ENCODE assay signal across 12 mouse cellular contexts in genomic region chr3:118991793-118992192, GRCm38 (mm10).
DNase-seq lines count a peak whose midpoint lies in the region; ATAC-seq and TF ChIP-seq lines count a peak whose summit lies in the region.
"Had no signal": no experiment of that assay in that cellular context is flagged by ENCODE, and none has a peak within 500 bp of the region (broad histone marks: within the 10 kb centered on the region; RNA-seq: fewer than 3 reads in every experiment).

No protein-coding gene starts in this region.

- H3K4me3 ChIP-seq in hindbrain, postnatal 0 days (ENCODE audit: low read length) = no peak overlapping the region
- H3K4me3 ChIP-seq in hindbrain, embryonic 10.5 days = no peak overlapping the region
- H3K4me3 ChIP-seq in midbrain, embryonic 14.5 days (replicated peaks; ENCODE audit: low read depth, low read length) = no peak overlapping the region
- no peak overlapping the region for H3K4me3 ChIP-seq in midbrain, embryonic 16.5 days (ENCODE audit: low read depth, low read length)
- H3K4me3 ChIP-seq: heart, embryonic 12.5 days; hindbrain, embryonic 13.5 days; limb, embryonic 15.5 days had no signal

- no peaks in the 10 kb centered on the region for H3K9me3 ChIP-seq in hindbrain, postnatal 0 days (ENCODE audit: low read length)
- H3K9me3 ChIP-seq in hindbrain, embryonic 10.5 days = no peaks in the 10 kb centered on the region
- no peaks in the 10 kb centered on the region for H3K9me3 ChIP-seq in midbrain, embryonic 14.5 days (ENCODE audit: control insufficient read depth, low read length)
- no peaks in the 10 kb centered on the region for H3K9me3 ChIP-seq in midbrain, embryonic 16.5 days (replicated peaks; ENCODE audit: control insufficient read depth, low read length, poor library complexity, severe bottlenecking)
- H3K9me3 ChIP-seq: heart, embryonic 12.5 days; hindbrain, embryonic 13.5 days; limb, embryonic 15.5 days had no signal

- no peak overlapping the region for H3K9ac ChIP-seq in hindbrain, postnatal 0 days (replicated peaks; ENCODE audit: low read length)
- H3K9ac ChIP-seq in midbrain, embryonic 14.5 days (replicated peaks; ENCODE audit: low read length) = no peak overlapping the region
- H3K9ac ChIP-seq in midbrain, embryonic 16.5 days (ENCODE audit: low read depth, low read length) = no peak overlapping the region
- H3K9ac ChIP-seq: heart, embryonic 12.5 days; hindbrain, embryonic 13.5 days; limb, embryonic 15.5 days had no signal

- no peak overlapping the region for H3K4me2 ChIP-seq in hindbrain, postnatal 0 days (ENCODE audit: low read depth, low read length)
- H3K4me2 ChIP-seq in midbrain, embryonic 14.5 days (ENCODE audit: low read length) = no peak overlapping the region
- H3K4me2 ChIP-seq in midbrain, embryonic 16.5 days (ENCODE audit: low read length) = no peak overlapping the region
- H3K4me2 ChIP-seq: heart, embryonic 12.5 days; hindbrain, embryonic 13.5 days; limb, embryonic 15.5 days had no signal

- 78% methylated on average over 4 of the region's 4 CpGs for WGBS in hindbrain, postnatal 0 days
- 85% methylated on average over 4 of the region's 4 CpGs for WGBS in hindbrain, embryonic 10.5 days
- 84% methylated on average over 4 of the region's 4 CpGs for WGBS in midbrain, embryonic 14.5 days
- WGBS in midbrain, embryonic 16.5 days = 88% methylated on average over 4 of the region's 4 CpGs

- H3K27me3 ChIP-seq in hindbrain, postnatal 0 days (ENCODE audit: insufficient read depth, low read length) = no peaks in the 10 kb centered on the region
- no peaks in the 10 kb centered on the region for H3K27me3 ChIP-seq in hindbrain, embryonic 10.5 days (ENCODE audit: insufficient read depth, poor library complexity, severe bottlenecking)
- no peaks in the 10 kb centered on the region for H3K27me3 ChIP-seq in midbrain, embryonic 14.5 days (ENCODE audit: control insufficient read depth, insufficient read depth, low read length)
- H3K27me3 ChIP-seq in midbrain, embryonic 16.5 days (ENCODE audit: control insufficient read depth, insufficient read depth, low read depth, low read length) = no peaks in the 10 kb centered on the region
- H3K27me3 ChIP-seq: heart, embryonic 12.5 days; hindbrain, embryonic 13.5 days; limb, embryonic 15.5 days had no signal

- ATAC-seq in hindbrain, postnatal 0 days = no peak
- no peak for ATAC-seq in midbrain, embryonic 14.5 days (ENCODE audit: low FRiP score, low TSS enrichment)
- no peak for ATAC-seq in midbrain, embryonic 16.5 days

- H3K27ac ChIP-seq in hindbrain, postnatal 0 days = no peak overlapping the region
- H3K27ac ChIP-seq in hindbrain, embryonic 10.5 days = no peak overlapping the region
- no peak overlapping the region for H3K27ac ChIP-seq in midbrain, embryonic 14.5 days (replicated peaks; ENCODE audit: low read depth, low read length)
- H3K27ac ChIP-seq in midbrain, embryonic 16.5 days (ENCODE audit: low read length) = no peak overlapping the region
- H3K27ac ChIP-seq: hindbrain, embryonic 13.5 days; limb, embryonic 15.5 days had no signal

- no peaks in the 10 kb centered on the region for H3K4me1 ChIP-seq in hindbrain, postnatal 0 days (ENCODE audit: insufficient read depth, low read length)
- no peaks in the 10 kb centered on the region for H3K4me1 ChIP-seq in hindbrain, embryonic 10.5 days (replicated peaks)
- H3K4me1 ChIP-seq in midbrain, embryonic 14.5 days (ENCODE audit: control insufficient read depth, insufficient read depth, low read length) = no peaks in the 10 kb centered on the region
- H3K4me1 ChIP-seq in midbrain, embryonic 16.5 days (ENCODE audit: control insufficient read depth, insufficient read depth, low read length) = no peaks in the 10 kb centered on the region
- H3K4me1 ChIP-seq: heart, embryonic 12.5 days; hindbrain, embryonic 13.5 days; limb, embryonic 15.5 days had no signal

- H3K36me3 ChIP-seq in hindbrain, postnatal 0 days (ENCODE audit: insufficient read depth, low read length) = no peaks in the 10 kb centered on the region
- no peaks in the 10 kb centered on the region for H3K36me3 ChIP-seq in hindbrain, embryonic 10.5 days
- H3K36me3 ChIP-seq in midbrain, embryonic 14.5 days (ENCODE audit: control insufficient read depth, insufficient read depth, low read length) = no peaks in the 10 kb centered on the region
- no peaks in the 10 kb centered on the region for H3K36me3 ChIP-seq in midbrain, embryonic 16.5 days (ENCODE audit: control insufficient read depth, insufficient read depth, low read length)
- H3K36me3 ChIP-seq: heart, embryonic 12.5 days; hindbrain, embryonic 13.5 days; limb, embryonic 15.5 days had no signal

- peak; percentile 63 for TF ChIP-seq CTCF in hindbrain, postnatal 0 days (IDR thresholded peaks at IDR 0.05; ENCODE audit: low read depth)

- peak; percentile 53 for DNase-seq in hindbrain, postnatal 0 days (ENCODE audit: low spot score)
- no peak for DNase-seq in hindbrain, embryonic 10.5 days (ENCODE audit: low spot score)
- DNase-seq in midbrain, embryonic 14.5 days = peak; percentile 63
- DNase-seq in ZHBTc4 (ENCODE audit: low read depth, low spot score) = peak; percentile 14
- DNase-seq in retina, embryonic 14.5 days (ENCODE audit: low spot score) = peak; percentile 46
- DNase-seq in urinary bladder, postnatal 4 days (ENCODE audit: low spot score in 2 of 2) = no peak
- DNase-seq in gastrocnemius, postnatal 10 days = no peak
- DNase-seq: kidney, postnatal 10 days had no signal

Comparison
In these comparisons a context has a peak if more than half of its experiments do, and no peak if none do; other contexts are left out.
1. DNase-seq: peak in hindbrain, postnatal 0 days (single experiment), midbrain, embryonic 14.5 days (single experiment), ZHBTc4 (single experiment) and retina, embryonic 14.5 days (single experiment); none in hindbrain, embryonic 10.5 days (single experiment), urinary bladder, postnatal 4 days (0 of 2) and gastrocnemius, postnatal 10 days (single experiment).